Mouse (Mus musculus) neural tube, embryonic 14.5 days (tissue): ENCODE results near the gene Slc36a4. TPM values are rescaled to one million over a fixed set of nuclear protein-coding genes. Genes with fewer than 3 reads are reported as not detected.

Source experiments
- ATAC-seq: fragments of 200-750 bp; cut with Nextera tagmentation; 2 replicates; pipeline ENCODE4 v1.8.0; 2017; ENCODE audit warnings: low read depth, mild to moderate bottlenecking, moderate TSS enrichment, moderate library complexity
- H3K27ac ChIP-seq: fragments of 300-500 bp; sonication (generic); 2 replicates; pipeline ENCODE4 v1.5.1; 2014; ENCODE audit warnings: low read depth, mild to moderate bottlenecking, control low read depth, low read length, moderate library complexity, mixed read lengths
- H3K27me3 ChIP-seq: fragments of 300-500 bp; sonication (generic); 2 replicates; pipeline ENCODE4 v1.6.1; 2014; ENCODE audit warnings: low read length; ENCODE audit not compliant: control insufficient read depth, insufficient read depth
- H3K36me3 ChIP-seq: fragments of 300-500 bp; sonication (generic); 2 replicates; pipeline ENCODE4 v1.6.1; 2014; ENCODE audit warnings: low read length, mixed read lengths; ENCODE audit not compliant: control insufficient read depth, insufficient read depth
- H3K4me1 ChIP-seq: fragments of 300-500 bp; sonication (generic); 2 replicates; pipeline ENCODE4 v1.6.1; 2014; ENCODE audit warnings: low read length; ENCODE audit not compliant: control insufficient read depth, insufficient read depth
- H3K4me2 ChIP-seq: fragments of 300-500 bp; sonication (generic); 2 replicates; pipeline ENCODE4 v1.6.1; 2014; ENCODE audit warnings: mild to moderate bottlenecking, low read depth, low read length, control low read depth
- H3K4me3 ChIP-seq: fragments of 300-500 bp; sonication (generic); 2 replicates; pipeline ENCODE4 v1.5.1; 2014; ENCODE audit warnings: low read depth, low read length, control low read depth, mixed read lengths
- H3K9ac ChIP-seq: fragments of 300-500 bp; sonication (generic); replicated peaks from 2 replicates; pipeline ENCODE4 v1.6.1; 2014; ENCODE audit warnings: low read depth, mild to moderate bottlenecking, control low read depth, low read length, mixed read lengths
- H3K9me3 ChIP-seq: fragments of 300-500 bp; sonication (generic); 2 replicates; pipeline ENCODE4 v1.6.1; 2016; ENCODE audit warnings: low read length; ENCODE audit not compliant: control insufficient read depth
- WGBS: fragments of 180-500 bp; shearing (Covaris S2); extraction: QIAGEN DNeasy Blood & Tissue Kit; methylation state at CpG from one replicate; pipeline ENCODE4 v1.1.7; 2014; 5-methylcytosine and 5-hydroxymethylcytosine counted together
- polyA plus RNA-seq: library from polyadenylated mRNA; unstranded; fragments of >200 nt; fragmentation: Nextera tagmentation; extraction: Ambion mirVana; gene quantifications from 2 replicates; pipeline ENCODE4 v1.2.1, GENCODE M21; 2014

Gene Slc36a4
- polyA plus RNA-seq, 1 experiment from 2014 or later: 57.4 TPM

GRCm38 (mm10) chr9:15734867-15735131, 25.3 kb downstream of the Slc36a4 start:
- H3K9ac ChIP-seq: no peak overlapping the region
- peaks cover 26% of the 10 kb centered on the region for H3K36me3 ChIP-seq
- 93% methylated on average over 6 of the region's 6 CpGs for WGBS
- no peaks in the 10 kb centered on the region for H3K9me3 ChIP-seq
- H3K27me3 ChIP-seq: no peaks in the 10 kb centered on the region
- no peak for ATAC-seq
- no peak overlapping the region for H3K4me2 ChIP-seq
- H3K27ac ChIP-seq: no peak overlapping the region
- H3K4me1 ChIP-seq: 0 out of 2 replicates have a peak, but pooled peaks cover 6% of the 10 kb centered on the region
- H3K4me3 ChIP-seq: no peak overlapping the region

- no peaks in the 10 kb centered on the region for H3K9me3 ChIP-seq
- no peak for ATAC-seq
- no peak overlapping the region for H3K4me3 ChIP-seq
- peaks cover 25% of the 10 kb centered on the region for H3K36me3 ChIP-seq
- no peaks in the 10 kb centered on the region for H3K27me3 ChIP-seq
- 77% methylated on average over 2 of the region's 2 CpGs for whole genome bisulfite sequencing
- H3K4me2 ChIP-seq: no peak overlapping the region
- no peaks in the 10 kb centered on the region for H3K4me1 ChIP-seq
- no peak overlapping the region for H3K27ac ChIP-seq
- no peak overlapping the region for H3K9ac ChIP-seq
Observed at GRCm38 (mm10) chr9:15737522-15737921, 28.0 kb downstream of the Slc36a4 start.

- Histone ChIP-seq H3K4me2 (no peak overlapping the region), H3K36me3 (peaks cover 21% of the 10 kb centered on the region), H3K9ac (no peak overlapping the region), H3K27me3 (no peaks in the 10 kb centered on the region), H3K9me3 (no peaks in the 10 kb centered on the region), H3K4me1 (no peaks in the 10 kb centered on the region), H3K27ac (no peak overlapping the region), H3K4me3 (no peak overlapping the region)
- peak; percentile 49; the same call in 1 of the 2 replicates for ATAC-seq
- WGBS: 77% methylated on average over 4 of the region's 4 CpGs
Observed at GRCm38 (mm10) chr9:15741428-15741827, 31.9 kb downstream of the Slc36a4 start.

- no peaks in the 10 kb centered on the region for H3K27me3 ChIP-seq
- no peaks in the 10 kb centered on the region for H3K4me1 ChIP-seq
- no peak overlapping the region for H3K4me3 ChIP-seq
- H3K36me3 ChIP-seq: peaks cover 16% of the 10 kb centered on the region
- H3K4me2 ChIP-seq: no peak overlapping the region
- H3K27ac ChIP-seq: no peak overlapping the region
- H3K9me3 ChIP-seq: no peaks in the 10 kb centered on the region
- no peak for ATAC-seq
- WGBS: 44% methylated on average over 6 of the region's 6 CpGs
- H3K9ac ChIP-seq: no peak overlapping the region
Observed at GRCm38 (mm10) chr9:15741931-15742330, 32.4 kb downstream of the Slc36a4 start.

- Histone ChIP-seq H3K27me3 (no peaks in the 10 kb centered on the region), H3K9ac (no peak overlapping the region), H3K4me2 (no peak overlapping the region), H3K4me3 (no peak overlapping the region), H3K27ac (no peak overlapping the region), H3K9me3 (peaks cover 2% of the 10 kb centered on the region; the same call in 1 of the 2 replicates), H3K36me3 (no peaks in the 10 kb centered on the region), H3K4me1 (no peaks in the 10 kb centered on the region)
- 27% methylated on average over 2 of the region's 2 CpGs for WGBS
- no peak; the same call in 1 of the 2 replicates for ATAC-seq
Observed at GRCm38 (mm10) chr9:15745985-15746607, 36.6 kb downstream of the Slc36a4 start.

GRCm38 (mm10) chr9:15746636-15747035, 37.1 kb downstream of the Slc36a4 start:
- Histone ChIP-seq H3K4me1 (no peaks in the 10 kb centered on the region), H3K4me3 (no peak overlapping the region), H3K9ac (no peak overlapping the region), H3K9me3 (peaks cover 5% of the 10 kb centered on the region; the same call in 1 of the 2 replicates), H3K27me3 (no peaks in the 10 kb centered on the region), H3K4me2 (no peak overlapping the region), H3K36me3 (no peaks in the 10 kb centered on the region), H3K27ac (no peak overlapping the region)
- 22% methylated on average over 7 of the region's 7 CpGs for WGBS
- no peak for ATAC-seq

- Histone ChIP-seq H3K36me3 (no peaks in the 10 kb centered on the region), H3K4me1 (no peaks in the 10 kb centered on the region), H3K9ac (no peak overlapping the region), H3K9me3 (peaks cover 5% of the 10 kb centered on the region; the same call in 1 of the 2 replicates), H3K27me3 (no peaks in the 10 kb centered on the region), H3K27ac (no peak overlapping the region), H3K4me3 (no peak overlapping the region), H3K4me2 (no peak overlapping the region)
- WGBS: 45% methylated on average over 5 of the region's 5 CpGs
- ATAC-seq: no peak
Observed at GRCm38 (mm10) chr9:15748383-15748782, 38.8 kb downstream of the Slc36a4 start.

- no peaks in the 10 kb centered on the region for H3K27me3 ChIP-seq
- H3K27ac ChIP-seq: no peak overlapping the region
- H3K4me2 ChIP-seq: no peak overlapping the region
- no peaks in the 10 kb centered on the region for H3K36me3 ChIP-seq
- no peak for ATAC-seq
- no peak overlapping the region for H3K9ac ChIP-seq
- no peaks in the 10 kb centered on the region for H3K9me3 ChIP-seq
- no peaks in the 10 kb centered on the region for H3K4me1 ChIP-seq
- H3K4me3 ChIP-seq: no peak overlapping the region
Observed at GRCm38 (mm10) chr9:15759318-15759717, 49.8 kb downstream of the Slc36a4 start.

- 18% methylated on average over 5 of the region's 5 CpGs for WGBS
- ATAC-seq: peak; percentile 56; the same call in 1 of the 2 replicates
- H3K9ac ChIP-seq: no peak overlapping the region
Observed at GRCm38 (mm10) chr9:15766379-15766778, 56.8 kb downstream of the Slc36a4 start.

More at GRCm38 (mm10) chr9:15766379-15766778, 56.8 kb downstream of the Slc36a4 start:
- no peaks in the 10 kb centered on the region for H3K9me3 ChIP-seq
- no peak overlapping the region for H3K4me3 ChIP-seq
- no peaks in the 10 kb centered on the region for H3K36me3 ChIP-seq
- no peak overlapping the region for H3K4me2 ChIP-seq
- H3K27ac ChIP-seq: no peak overlapping the region
- H3K4me1 ChIP-seq: peaks cover 4% of the 10 kb centered on the region; the same call in 1 of the 2 replicates
- no peaks in the 10 kb centered on the region for H3K27me3 ChIP-seq
